Mouse (Mus musculus) embryonic fibroblast, embryonic 13.5 days (primary cell): ENCODE data around the gene Gm527.

ENCODE experiments used
- CTCF ChIP-seq: IDR thresholded peaks from 2 replicates; pipeline ENCODE4 v1.5.1; 2011; ENCODE audit warnings: mild to moderate bottlenecking, control low read depth, low read length, moderate library complexity, borderline replicate concordance; ENCODE audit not compliant: insufficient read depth
- POLR2A ChIP-seq: IDR thresholded peaks from 2 replicates; pipeline ENCODE4 v1.6.1; 2011; ENCODE audit warnings: low read depth, mild to moderate bottlenecking, control low read depth, low read length, moderate library complexity

DNA sequence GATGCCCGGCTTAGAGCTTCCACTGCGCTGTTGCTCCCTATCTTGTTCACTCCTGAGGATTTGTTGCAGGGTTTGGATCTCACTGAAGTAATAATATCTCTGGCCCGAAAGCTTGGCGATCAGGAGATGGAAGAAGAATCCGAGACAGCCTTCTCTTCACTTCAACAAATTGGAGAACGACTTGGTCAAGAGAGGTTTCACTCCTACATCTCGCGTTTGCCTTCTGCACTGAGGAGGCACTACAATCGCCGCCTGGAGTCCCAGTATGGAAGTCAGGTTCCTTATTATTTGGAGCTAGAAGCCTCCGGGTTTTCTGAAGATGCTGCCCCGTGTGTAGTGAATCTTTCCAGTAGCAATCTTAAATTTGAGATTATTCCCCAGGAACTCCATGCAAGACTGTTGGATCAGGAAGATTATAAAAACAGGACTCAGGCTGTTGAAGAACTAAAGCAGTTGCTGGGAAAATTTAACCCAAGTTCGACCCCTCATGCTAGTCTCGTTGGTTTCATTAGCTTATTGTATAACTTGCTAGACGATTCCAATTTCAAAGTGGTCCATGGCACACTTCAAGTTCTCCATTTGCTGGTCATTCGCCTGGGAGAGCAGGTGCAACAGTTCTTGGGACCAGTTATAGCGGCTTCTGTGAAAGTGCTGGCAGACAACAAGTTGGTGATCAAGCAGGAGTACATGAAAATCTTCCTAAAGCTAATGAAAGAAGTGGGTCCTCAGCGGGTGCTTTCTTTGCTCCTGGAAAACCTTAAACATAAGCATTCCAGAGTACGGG lies 49.1 kb downstream of the Gm527 start:
- TF ChIP-seq POLR2A (no peak), CTCF (no peak)
